Mouse (Mus musculus) myocyte (in vitro differentiated cells): ENCODE measurements at regions not wholly inside any gene's neighbourhood (a gene's known extent, or its start where the extent isn't known, plus 50 kb on each side); places are given as distances from the start of the nearest gene placed in this dataset.

ENCODE experiments used
- MYOG ChIP-seq, 3 experiments: IDR thresholded peaks; one replicate each; pipeline ENCODE4 v1.6.1; 2011; ENCODE audit warnings: control low read depth in 2 of 3, low read depth in 2 of 3, mild to moderate bottlenecking in 2 of 3; ENCODE audit not compliant: insufficient read length in 2 of 3, control insufficient read depth in 1 of 3, insufficient read depth in 1 of 3
- POLR2A ChIP-seq: IDR thresholded peaks from one replicate; pipeline ENCODE4 v1.6.1; 2011; ENCODE audit warnings: low read depth, mild to moderate bottlenecking, control low read depth, moderate library complexity; ENCODE audit not compliant: insufficient read length
- POLR2AphosphoS2 ChIP-seq: IDR thresholded peaks from one replicate; pipeline ENCODE4 v1.6.1; 2011; ENCODE audit warnings: low read depth, control low read depth; ENCODE audit not compliant: insufficient read length
- REST ChIP-seq: IDR thresholded peaks from one replicate; pipeline ENCODE4 v1.6.1; 2011; ENCODE audit warnings: mild to moderate bottlenecking, control low read depth, moderate library complexity; ENCODE audit not compliant: insufficient read depth, insufficient read length
- SRF ChIP-seq: IDR thresholded peaks from one replicate; pipeline ENCODE4 v1.6.1; 2011; ENCODE audit warnings: low read depth; ENCODE audit not compliant: control insufficient read depth, insufficient read length
- TCF3 ChIP-seq: IDR thresholded peaks from one replicate; pipeline ENCODE4 v1.6.1; 2011; ENCODE audit warnings: low read depth, control low read depth; ENCODE audit not compliant: insufficient read length

DNA sequence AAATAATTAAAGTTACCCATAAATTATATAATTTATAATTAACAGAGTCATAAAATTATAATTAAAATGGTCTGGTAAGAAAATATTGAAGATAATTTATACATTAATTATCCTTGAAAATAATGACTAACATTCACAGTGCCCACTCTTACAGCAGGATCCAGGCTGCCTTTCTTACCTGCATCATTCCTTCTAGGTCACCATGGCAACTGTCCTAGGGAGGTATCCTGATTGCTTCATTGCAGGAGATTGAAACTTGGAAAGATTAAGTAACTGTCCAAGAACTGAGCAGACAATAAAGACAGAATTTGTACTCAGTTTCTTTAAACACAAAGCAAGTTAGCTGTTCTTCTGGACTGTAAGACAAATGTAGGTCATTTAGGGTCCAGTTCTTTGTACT, 416.7 kb upstream of the Id2 start:
- no peak for TF ChIP-seq MYOG (IDR thresholded peaks at IDR 0.05; ENCODE audit: control insufficient read depth in 1 of 3, insufficient read depth in 1 of 3, insufficient read length in 2 of 3, low read depth in 2 of 3)
- no peak for TF ChIP-seq REST
- TF ChIP-seq POLR2A = no peak
- no peak for TF ChIP-seq SRF
- no peak for TF ChIP-seq POLR2AphosphoS2
- no peak for TF ChIP-seq TCF3
